Mouse (Mus musculus) retina, adult 2 months (tissue): ENCODE measurements around the gene Prdm4.

Experiments used
- DNase-seq: peaks from one replicate; pipeline ENCODE4 v3.0.0-alpha.2; 2012; ENCODE audit warnings: low read depth, low spot score

Prdm4 gene

GRCm38 (mm10) chr10:85916498-85917309 is at the start of gene Prdm4:
TSS of gene Prdm4 (minus strand) at chr10:85917142.
- DNase-seq = peak; percentile 94

DNA sequence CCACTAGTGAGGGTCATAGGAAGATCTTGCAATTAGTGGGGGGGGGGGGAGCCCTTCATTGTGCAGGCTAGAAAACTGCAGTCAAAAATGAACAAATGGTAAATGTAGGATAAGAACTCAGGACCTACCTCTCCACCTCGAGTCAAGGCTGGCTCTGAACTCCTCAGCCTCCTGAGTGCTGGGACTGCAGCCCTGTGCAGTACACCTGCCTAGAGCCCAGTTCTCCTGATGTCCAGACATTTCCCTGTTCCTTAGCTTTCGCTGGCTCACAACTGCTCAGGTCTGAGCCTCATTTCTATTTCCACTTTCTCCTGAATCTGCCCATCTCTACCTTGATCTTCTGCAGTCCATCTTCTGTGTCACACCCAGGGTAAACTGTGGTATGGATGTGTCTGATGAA is 49.5 kb upstream of the Prdm4 start:
- DNase-seq = no peak

- no peak for DNase-seq
Measured at GRCm38 (mm10) chr10:85964316-85964715, 47.4 kb upstream of the Prdm4 start.

DNA sequence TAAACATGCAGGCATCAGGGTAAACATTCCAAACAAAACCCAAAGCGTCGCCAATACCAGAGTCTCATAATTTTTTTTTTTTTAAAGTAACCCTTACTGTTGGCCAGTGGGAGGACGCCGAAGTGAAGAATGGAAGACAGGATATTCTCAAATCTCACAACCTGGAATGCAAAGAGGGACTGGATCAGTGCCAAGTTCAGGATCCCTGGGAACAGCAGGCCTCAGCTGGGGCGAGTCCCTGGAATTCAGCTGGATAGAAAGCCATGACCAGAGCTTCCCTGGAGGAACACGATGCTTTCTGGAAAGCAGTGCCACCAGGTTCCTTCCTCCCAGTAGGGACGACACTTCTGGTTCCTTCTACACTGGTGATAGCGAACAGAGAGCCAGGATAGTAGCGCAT is 46.0 kb upstream of the Prdm4 start:
- no peak for DNase-seq

- DNase-seq = peak; percentile 95
Measured at GRCm38 (mm10) chr10:85957464-85957950, 40.6 kb upstream of the Prdm4 start, which contains the start of gene Rtcb. TSS of gene Rtcb (minus strand) at chr10:85957823.

GRCm38 (mm10) chr10:85956871-85957419 is 40.0 kb upstream of the Prdm4 start:
- DNase-seq = no peak

DNA sequence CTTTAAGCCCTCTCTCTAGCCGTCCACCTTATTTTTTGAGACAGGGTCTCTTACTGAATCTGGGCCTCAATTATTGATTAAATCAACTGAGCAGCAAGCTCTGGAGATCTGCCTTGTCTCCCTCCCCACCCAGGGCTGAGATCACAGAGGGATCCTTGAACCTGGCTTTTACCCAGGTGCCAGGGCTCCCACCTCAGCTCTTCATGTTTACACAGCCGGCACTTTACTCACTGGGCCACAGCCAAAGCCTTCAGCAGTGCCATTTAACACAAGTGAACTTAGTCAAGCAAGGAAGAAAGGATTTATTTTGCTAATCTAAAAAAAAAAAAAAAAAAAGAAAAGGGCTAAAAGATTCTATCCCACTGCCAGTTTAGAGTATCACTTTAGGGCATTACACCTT is 37.5 kb upstream of the Prdm4 start:
- no peak for DNase-seq

DNA sequence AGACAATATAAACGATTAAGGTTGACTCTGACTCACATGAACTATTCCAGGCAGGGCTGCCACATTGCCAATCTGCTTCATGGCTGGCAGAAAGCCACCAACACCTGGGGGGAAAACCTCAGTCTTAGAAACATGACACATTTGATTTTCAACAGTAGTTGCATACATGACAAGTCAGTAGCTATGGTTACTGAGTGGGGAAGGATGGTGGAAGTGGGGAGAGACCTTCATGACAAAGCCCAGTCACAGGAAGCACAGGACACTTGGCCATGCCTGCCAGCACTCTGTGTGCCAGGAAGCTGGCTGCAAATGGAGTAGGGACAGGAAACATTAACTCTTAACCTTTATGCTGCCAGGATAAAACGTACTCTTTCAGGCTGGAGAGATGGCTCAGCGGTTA is 36.5 kb upstream of the Prdm4 start:
- no peak for DNase-seq

DNA sequence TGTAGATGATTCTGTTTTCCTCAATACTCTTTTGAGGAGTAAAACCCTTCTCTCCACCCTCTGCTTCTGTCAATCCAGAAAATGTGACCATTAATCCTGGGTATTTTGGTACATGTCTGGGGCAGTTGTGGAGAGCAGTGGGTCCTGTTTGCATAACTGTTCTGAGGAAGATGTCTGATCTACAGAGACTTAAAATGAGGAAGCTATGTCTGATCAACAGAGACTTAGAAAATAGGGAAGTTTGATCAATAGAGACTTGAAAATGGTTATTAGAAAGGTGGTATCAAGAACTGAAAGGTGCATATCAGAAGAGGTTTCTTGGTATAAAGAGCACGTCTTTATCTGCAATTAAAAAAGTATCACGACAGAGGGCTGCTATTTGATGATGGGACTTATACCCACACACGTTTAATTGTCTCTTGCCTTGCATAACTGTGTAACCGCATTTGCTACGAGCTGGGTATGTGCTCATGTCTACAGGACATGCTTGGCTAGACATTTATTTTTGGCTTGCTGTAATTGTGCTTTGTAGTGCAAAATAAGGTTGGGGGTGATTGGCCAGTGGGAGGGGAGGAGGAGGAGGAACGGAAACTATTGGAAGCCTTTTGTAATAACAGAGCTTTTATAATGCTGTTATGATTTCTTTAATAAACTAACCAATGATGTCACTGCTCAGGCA is 35.0 kb upstream of the Prdm4 start:
- DNase-seq = no peak

DNA sequence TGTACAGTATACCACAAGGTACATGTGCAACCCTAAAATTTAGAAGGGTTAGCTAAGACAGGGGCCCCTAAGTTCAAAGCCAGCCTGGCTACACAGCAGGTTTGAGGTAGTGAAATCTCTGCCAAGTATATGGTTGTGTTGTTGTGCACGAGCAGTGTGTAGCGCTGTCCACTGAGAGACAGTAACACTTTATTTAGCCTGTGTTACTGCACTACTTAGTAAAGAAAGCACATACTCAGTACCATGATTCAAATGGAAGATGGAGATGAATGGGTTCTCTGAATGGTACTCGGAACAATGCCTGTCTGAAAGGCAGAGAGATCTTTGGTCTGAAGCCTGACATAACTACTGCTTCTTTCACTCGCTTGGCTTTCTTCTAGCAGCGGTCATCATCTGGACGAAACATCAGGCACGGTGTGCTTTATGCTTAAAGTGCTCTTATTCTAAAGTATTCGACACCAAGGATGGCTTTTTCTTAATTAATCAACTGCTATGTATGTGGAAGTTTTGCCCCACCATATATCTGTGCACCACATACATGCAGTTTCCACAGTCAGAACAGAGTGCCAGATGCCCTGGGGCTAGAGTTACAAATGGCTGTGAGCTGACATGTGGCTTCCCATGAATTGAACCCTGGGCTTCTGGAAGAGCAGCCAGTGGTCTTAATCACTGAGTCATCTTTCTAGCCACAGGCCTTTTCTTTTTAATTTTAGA is 31.7 kb upstream of the Prdm4 start:
- no peak for DNase-seq

GRCm38 (mm10) chr10:85936280-85936965 is 19.5 kb upstream of the Prdm4 start:
- no peak for DNase-seq

DNA sequence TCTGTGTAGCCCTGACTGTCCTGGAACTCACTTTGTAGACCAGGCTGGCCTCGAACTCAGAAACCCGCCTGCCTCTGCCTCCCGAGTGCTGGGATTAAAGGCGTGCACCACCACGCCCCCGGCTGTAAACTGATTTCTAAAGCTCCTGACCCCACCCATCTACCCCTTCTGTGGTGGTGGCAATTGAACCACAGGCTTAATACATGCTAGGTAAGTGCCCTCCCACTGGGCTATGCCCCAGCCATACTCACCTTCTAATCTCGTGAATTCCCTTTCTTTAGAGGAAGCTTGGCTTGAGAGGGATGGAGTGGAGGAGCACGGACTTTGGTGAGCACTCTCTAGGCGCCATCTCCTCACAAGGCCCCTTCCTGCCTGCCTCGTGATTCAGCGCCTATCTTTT is 13.0 kb upstream of the Prdm4 start:
- no peak for DNase-seq

- DNase-seq = peak; percentile 4
Measured at GRCm38 (mm10) chr10:85929208-85929591, 12.3 kb upstream of the Prdm4 start.

DNA sequence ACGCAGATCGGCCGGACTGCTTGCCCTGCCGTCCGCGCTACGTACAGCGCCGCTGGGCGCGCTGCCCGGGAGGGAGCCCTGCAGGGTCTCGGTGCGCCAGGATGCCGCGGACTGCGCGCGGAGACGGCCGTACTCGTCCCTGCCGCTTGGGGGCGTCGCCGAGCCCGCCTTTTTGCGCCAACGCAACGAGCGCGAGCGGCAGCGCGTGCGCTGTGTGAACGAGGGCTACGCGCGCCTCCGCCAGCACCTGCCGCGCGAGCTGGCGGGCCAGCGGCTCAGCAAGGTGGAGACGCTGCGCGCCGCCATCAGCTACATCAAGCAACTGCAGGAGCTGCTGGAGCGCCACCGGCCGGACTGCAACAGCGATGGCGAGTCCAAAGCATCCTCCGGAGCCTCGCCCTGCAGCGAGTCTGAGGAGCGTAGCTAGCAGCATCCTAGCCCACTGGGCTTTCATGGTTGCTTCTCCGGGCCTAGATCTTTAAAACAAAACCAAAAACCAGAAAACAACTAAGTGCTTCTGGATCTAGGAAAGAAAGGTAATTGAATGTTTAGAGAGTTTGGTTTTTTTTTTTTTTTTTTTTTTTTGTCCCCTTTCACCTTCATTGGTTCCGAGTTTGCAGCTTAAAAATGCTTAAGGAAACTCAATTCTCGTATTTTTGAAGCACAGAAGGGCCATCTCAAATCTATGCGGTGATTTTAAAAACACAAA is 11.7 kb upstream of the Prdm4 start:
- peak; percentile 58 for DNase-seq

GRCm38 (mm10) chr10:85927676-85928445 is 10.9 kb upstream of the Prdm4 start, which contains the start of gene Ascl4:
TSS of gene Ascl4 (plus strand) at chr10:85927681.
- DNase-seq = no peak

DNA sequence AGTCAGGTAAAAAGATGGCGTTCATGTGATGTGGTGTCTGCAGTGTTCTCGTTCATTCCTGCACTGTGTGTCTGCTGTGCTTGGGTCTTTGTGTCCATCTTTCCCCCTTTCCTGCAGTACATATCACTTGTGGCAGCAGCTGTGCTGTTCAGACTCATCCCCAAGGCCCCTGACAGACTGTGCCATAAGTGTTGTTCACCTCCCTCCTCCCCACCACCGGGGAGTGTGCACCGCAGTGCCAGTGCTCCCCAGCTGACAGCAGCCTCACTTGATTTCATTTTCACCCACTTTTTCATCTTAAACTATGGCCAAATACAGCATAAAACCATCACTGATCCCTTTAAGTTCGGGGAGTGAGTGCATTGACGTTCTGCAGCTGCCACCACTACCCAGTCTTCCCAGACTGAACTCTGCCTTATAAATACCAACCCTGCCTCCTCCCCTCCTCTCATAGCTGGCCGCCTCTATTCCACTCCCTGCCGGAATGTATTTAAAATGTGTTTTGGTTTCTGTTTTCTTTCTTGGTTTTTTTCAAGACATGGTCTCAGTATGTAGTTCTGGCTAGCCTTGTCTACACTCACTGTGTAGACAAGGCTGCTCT is 37.0 kb downstream of the Prdm4 start:
- DNase-seq = no peak

GRCm38 (mm10) chr10:85875812-85876211 is 41.1 kb downstream of the Prdm4 start:
- no peak for DNase-seq

DNA sequence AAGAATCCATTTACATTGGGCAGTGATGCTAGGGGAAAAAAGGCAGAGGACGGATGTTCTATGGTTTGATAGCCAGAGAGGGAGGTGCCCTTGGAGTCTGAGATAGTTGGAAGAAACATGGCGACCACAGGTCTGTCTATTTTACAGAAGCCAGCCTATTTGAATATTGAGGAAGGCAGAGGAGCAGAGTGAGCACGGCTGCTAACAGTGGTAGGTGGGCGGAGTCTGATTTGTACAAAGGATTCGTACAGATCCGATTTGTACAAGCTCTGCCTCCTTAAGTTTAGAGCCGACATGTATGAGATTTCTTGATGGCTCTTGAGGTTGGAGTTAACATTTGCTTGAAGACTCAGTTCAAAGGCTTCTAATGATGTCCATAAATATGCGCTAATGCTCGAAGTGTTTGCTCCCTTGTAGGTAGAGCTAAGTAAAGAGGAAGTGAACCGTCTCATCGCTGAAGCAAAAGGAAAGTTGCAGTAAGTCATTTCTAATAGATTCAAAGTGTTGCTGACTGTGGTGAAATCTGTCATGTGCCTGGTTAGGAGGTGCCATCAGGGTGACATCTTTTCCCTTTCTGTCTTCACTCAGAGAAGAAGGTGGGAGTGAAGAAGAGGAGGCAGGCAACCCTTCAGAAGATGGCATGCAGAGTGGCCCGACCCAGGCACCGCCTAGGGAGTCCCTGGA is 42.9 kb downstream of the Prdm4 start:
- no peak for DNase-seq

DNA sequence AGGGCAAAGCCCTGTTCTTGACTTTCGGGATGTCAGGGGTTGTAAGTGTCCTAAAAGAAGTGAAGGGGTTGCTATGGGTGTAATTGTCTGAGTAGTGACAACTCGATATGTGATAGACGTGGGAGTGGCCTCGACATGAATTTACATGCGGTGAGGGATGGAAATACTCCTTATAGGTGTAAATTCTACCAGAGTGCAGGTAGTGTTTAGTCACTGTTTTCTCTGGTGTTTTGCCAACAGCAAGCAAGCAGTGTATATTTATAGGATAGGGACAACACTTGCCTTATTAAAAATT is 44.5 kb downstream of the Prdm4 start:
- no peak for DNase-seq
